Mouse (Mus musculus): Measurements from ENCODE around the gene Trim54.

DNA sequence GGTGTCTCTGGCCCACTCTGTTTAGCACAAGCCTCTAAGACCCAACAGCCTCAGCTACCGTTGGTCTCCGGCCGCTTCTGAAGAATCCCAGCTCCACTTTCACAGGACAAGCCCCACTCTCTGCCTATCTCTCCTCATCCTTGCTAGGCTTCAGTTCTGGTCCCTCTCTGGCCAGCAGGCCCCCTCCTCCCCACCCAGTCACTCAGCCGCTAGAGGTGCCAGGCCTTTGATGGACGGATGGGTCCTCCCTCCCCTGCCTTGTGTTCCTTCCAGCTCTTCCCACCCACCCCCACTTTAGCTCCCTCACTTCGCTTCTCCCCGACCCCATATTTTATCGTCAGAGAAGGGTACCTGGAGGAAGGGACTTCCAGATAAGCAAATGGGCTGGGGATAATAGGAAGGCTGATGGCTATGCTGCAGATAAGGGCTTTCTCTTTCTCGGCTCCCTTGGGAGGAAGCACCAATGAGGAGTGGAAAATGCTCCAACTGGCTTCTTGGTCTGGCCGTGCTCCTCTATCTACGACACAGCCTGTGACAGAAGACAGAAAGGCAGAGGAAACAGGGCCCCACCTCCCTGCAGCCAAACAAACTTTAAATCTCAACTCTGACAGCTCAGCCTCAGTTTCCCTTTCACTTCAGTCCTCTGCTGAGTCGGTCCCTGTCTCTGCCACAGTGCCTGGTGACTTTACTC is 33.4 kb upstream of the Trim54 start:
- TF ChIP-seq CTCF (IDR thresholded peaks at IDR 0.05), result no peak
- TF ChIP-seq POLR2A (IDR thresholded peaks at IDR 0.05; ENCODE audit: insufficient read depth, low read depth, low read length), result no peak

Data from heart, adult 2 months (tissue).